Mouse (Mus musculus): ENCODE results near the gene Crim1.

DNA sequence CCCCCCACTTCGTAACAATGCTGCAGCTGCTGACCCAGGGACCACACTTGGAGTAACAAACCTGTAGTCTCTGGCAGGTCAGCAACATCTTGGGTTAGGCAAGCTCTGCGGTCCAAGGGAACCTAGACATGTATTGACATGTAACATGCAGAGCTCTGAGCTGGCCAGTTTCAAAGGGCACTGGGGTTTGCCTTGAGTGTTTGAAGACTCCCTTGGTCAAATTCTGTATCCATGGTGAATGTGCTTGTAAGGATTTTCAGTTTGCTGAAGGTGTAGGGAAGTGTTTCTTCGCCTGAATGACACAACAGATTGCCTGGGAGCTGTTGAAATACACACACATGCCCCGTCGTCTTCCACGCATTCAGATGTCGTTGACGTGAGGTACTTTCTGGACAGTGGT lies 72.1 kb downstream of the Crim1 start:
- no peak for TF ChIP-seq POLR2A (IDR thresholded peaks at IDR 0.05; ENCODE audit: low read depth, low read length)
- no peak for TF ChIP-seq CTCF (IDR thresholded peaks at IDR 0.05; ENCODE audit: borderline replicate concordance, insufficient read depth, low read length)

Measured in embryonic fibroblast, embryonic 13.5 days (primary cell).